Mouse (Mus musculus) liver, adult 2 months (tissue): ENCODE data around the gene Camk2b.

Experiments used
- CTCF ChIP-seq: fragments of 200-500 bp; IDR thresholded peaks from 2 replicates; pipeline ENCODE4 v1.5.1; 2011; ENCODE audit warnings: low read depth, low read length, control low read depth
- POLR2A ChIP-seq: fragments of 200-500 bp; IDR thresholded peaks from 2 replicates; pipeline ENCODE4 v1.6.1; 2011; ENCODE audit warnings: low read length, control low read depth; ENCODE audit not compliant: insufficient read depth; ENCODE audit errors: extremely low read depth

- TF ChIP-seq POLR2A (no peak), CTCF (no peak)
Observed at GRCm38 (mm10) chr11:5979088-5979487, 87.1 kb downstream of the Camk2b start.
